Mouse (Mus musculus) stomach, postnatal 0 days (tissue): ENCODE measurements around the gene Bahd1.

ENCODE experiments used
- CTCF ChIP-seq: IDR thresholded peaks from 2 replicates; pipeline ENCODE4 v1.5.1; 2016; ENCODE audit warnings: antibody characterized with exemption, low read depth, mild to moderate bottlenecking, moderate library complexity
- EP300 ChIP-seq: optimal IDR thresholded peaks from 2 replicates; pipeline ENCODE3; 2016; ENCODE audit warnings: antibody characterized with exemption

DNA sequence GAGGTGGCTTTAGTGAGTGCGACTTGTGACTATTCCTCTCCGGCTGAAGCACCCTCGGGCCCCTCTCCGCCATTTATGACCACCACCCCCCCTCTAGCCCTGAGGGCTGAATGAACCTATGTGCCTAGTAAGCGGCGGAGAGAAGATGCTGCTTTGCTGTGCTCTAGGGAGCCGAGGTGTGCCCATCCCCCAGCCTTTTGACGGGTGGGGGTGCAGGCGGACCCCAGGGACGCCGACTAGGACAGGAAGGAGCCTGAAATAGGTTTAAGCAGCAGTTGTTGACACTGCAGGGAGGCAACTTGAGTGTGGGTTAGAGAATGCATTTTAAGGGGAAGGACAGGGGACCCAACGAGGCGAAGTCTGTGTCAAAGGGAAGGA, 3.3 kb upstream of the Bahd1 start:
- TF ChIP-seq CTCF (no peak), EP300 (no peak)
